Mouse (Mus musculus) left cerebral cortex, adult 6 months (tissue): Measurements from ENCODE around the gene Ip6k3. TPM values are rescaled to one million over a fixed set of nuclear protein-coding genes. Genes with fewer than 3 reads are reported as not detected.

ENCODE experiments used
- long read RNA-seq, 2 experiments: library from polyadenylated mRNA; unstranded; transcript quantifications; one replicate each; pipeline ENCODE4 v2.0.0; 2019 to 2020
- polyA plus RNA-seq: library from polyadenylated mRNA; unstranded; fragments of <200 nt; fragmentation: Nextera tagmentation; gene quantifications from 2 replicates; pipeline ENCODE4 v1.2.3, GENCODE M21; 2021

Ip6k3 gene
- 0.90 and 1.1 TPM in 2 replicates for polyA plus RNA-seq
- long read RNA-seq, experiment 1, transcript Ip6k3-201 (6 exons, 2,342 nt) = major isoform, 7 of 7 reads
- long read RNA-seq, experiment 1, partial matches to known transcripts = 0 of 7 reads
- long read RNA-seq, experiment 1, other reads (novel, unspliced or antisense) = 0 of 7 reads
- long read RNA-seq, experiment 2, partial matches to known transcripts = 0 of 1 reads
- long read RNA-seq, experiment 2, other reads (novel, unspliced or antisense) = 0 of 1 reads

GRCm38 (mm10) chr17:27167545-27167944, at the start of gene Ip6k3:
Gene Ip6k3 (minus strand): TSS chr17:27167795.

GRCm38 (mm10) chr17:27204075-27204909, 36.7 kb upstream of the Ip6k3 start, which contains the start of gene Lemd2:
Gene Lemd2 (minus strand): TSS chr17:27204469.

DNA sequence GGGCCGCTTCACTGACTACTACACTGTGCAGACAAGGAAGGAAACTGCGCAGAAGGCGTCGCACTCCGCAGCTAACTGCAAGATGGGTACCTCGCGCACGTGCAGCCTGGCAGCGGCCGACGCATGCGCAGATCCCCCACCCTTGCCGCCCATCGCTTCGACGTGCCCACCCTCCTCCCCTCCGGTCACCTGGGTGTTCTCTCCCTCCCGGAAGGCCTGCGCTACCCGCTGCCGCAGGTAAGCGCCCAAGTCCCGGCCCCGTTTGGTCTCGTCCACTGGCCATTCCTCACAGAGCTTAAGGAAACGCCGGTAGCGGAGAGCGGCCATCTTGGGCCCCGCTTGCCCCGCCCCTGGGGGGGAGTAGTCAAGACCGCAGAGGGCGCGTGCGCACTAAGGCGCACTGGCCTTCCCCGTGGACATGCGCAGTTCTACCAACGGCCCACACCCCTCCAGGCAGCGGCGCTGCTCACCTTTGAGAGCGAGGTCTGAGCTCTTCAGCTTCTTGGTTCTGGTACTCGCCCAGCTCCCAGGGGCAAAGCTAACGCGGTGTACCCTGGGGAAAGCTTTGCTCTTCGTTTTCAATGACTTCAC, 33.9 kb downstream of the Ip6k3 start, which contains the start of gene Uqcc2:
Gene Uqcc2 (minus strand): TSS at position 366 of the 591 bp plus-strand sequence.

Other genes with a start within 250 kb of the Ip6k3 start
- 11.3 and 17.4 TPM in 2 replicates for gene Phf1, start 234.7 kb downstream of the Ip6k3 start, polyA plus RNA-seq
- 187 and 240 TPM in 2 replicates for gene Cuta, start 228.2 kb downstream of the Ip6k3 start, polyA plus RNA-seq
- 14.1 and 19.3 TPM in 2 replicates for gene Syngap1, start 226.5 kb downstream of the Ip6k3 start, polyA plus RNA-seq
- gene Zbtb9, start 194.6 kb downstream of the Ip6k3 start, polyA plus RNA-seq = 6.5 and 7.5 TPM in 2 replicates
- gene Bak1, start 138.8 kb downstream of the Ip6k3 start, polyA plus RNA-seq = 0.74 and 2.8 TPM in 2 replicates
- gene Itpr3, start 110.5 kb downstream of the Ip6k3 start, polyA plus RNA-seq = 0.15 and 0.34 TPM in 2 replicates
- 615 and 677 TPM in 2 replicates for gene Uqcc2, start 33.9 kb downstream of the Ip6k3 start, polyA plus RNA-seq
- 3.6 and 6.3 TPM in 2 replicates for gene Lemd2, start 36.7 kb upstream of the Ip6k3 start, polyA plus RNA-seq